Mouse (Mus musculus) kidney, adult 2 months (tissue): Measurements from ENCODE around the gene Zfpl1.

Experiments used
- CTCF ChIP-seq: fragments of 200-500 bp; conservative IDR thresholded peaks from 2 replicates; pipeline ENCODE4 v1.5.1; 2011; ENCODE audit warnings: low read depth, mild to moderate bottlenecking, control low read depth, low read length, moderate library complexity, mixed read lengths; ENCODE audit not compliant: insufficient read depth, insufficient read length
- POLR2A ChIP-seq: fragments of 200-500 bp; IDR thresholded peaks from one replicate; pipeline ENCODE4 v1.6.1; 2011; ENCODE audit warnings: low read depth, low read length, control low read depth

GRCm38 (mm10) chr19:6102169-6102853 lies 17.6 kb upstream of the Zfpl1 start:
- no peak for TF ChIP-seq CTCF
- no peak for TF ChIP-seq POLR2A
